Mouse (Mus musculus): ENCODE measurements at regions not wholly inside any gene's neighbourhood (a gene's known extent, or its start where the extent isn't known, plus 50 kb on each side); places are given as distances from the start of the nearest gene placed in this dataset.
A peak's percentile ranks its signal among the peaks of the same experiment; 100 is the strongest.

- intact Hi-C loops (cut with DNase I) = no loop called here
- DNase-seq = no peak
- Histone ChIP-seq H3K27ac (no peak overlapping the region), H3K4me3 (no peak overlapping the region)
- no peak for TF ChIP-seq CTCF (IDR thresholded peaks at IDR 0.05)
Observed at GRCm38 (mm10) chr3:149410518-149410917, 420.2 kb upstream of the Adgrl2 start.

- Histone ChIP-seq H3K27ac (no peak overlapping the region), H3K4me3 (no peak overlapping the region)
- DNase-seq = no peak
- intact Hi-C loops (cut with DNase I) = no loop called here
- TF ChIP-seq CTCF (IDR thresholded peaks at IDR 0.05) = no peak
Observed at GRCm38 (mm10) chr3:149408858-149409257, 418.5 kb upstream of the Adgrl2 start.

GRCm38 (mm10) chr3:149405872-149406271 lies 415.5 kb upstream of the Adgrl2 start:
- DNase-seq = no peak
- no peak for TF ChIP-seq CTCF (IDR thresholded peaks at IDR 0.05)
- intact Hi-C loops (cut with DNase I) = no loop called here
- Histone ChIP-seq H3K27ac (no peak overlapping the region), H3K4me3 (no peak overlapping the region)

GRCm38 (mm10) chr3:149404691-149405090 lies 414.3 kb upstream of the Adgrl2 start:
- Histone ChIP-seq H3K27ac (no peak overlapping the region), H3K4me3 (no peak overlapping the region)
- no peak for TF ChIP-seq CTCF (IDR thresholded peaks at IDR 0.05)
- intact Hi-C loops (cut with DNase I) = no loop called here
- DNase-seq = no peak

GRCm38 (mm10) chr3:149402496-149402895 lies 412.1 kb upstream of the Adgrl2 start:
- Histone ChIP-seq H3K27ac (no peak overlapping the region), H3K4me3 (no peak overlapping the region)
- DNase-seq = no peak
- no peak for TF ChIP-seq CTCF (IDR thresholded peaks at IDR 0.05)
- intact Hi-C loops (cut with DNase I) = no loop called here

- H3K27ac ChIP-seq = no peak overlapping the region
- intact Hi-C loops (cut with DNase I) = no loop called here
- DNase-seq = no peak
- H3K4me3 ChIP-seq = no peak overlapping the region
- no peak for TF ChIP-seq CTCF (IDR thresholded peaks at IDR 0.05)
Observed at GRCm38 (mm10) chr3:149395082-149395481, 404.7 kb upstream of the Adgrl2 start.

- Histone ChIP-seq H3K4me3 (no peak overlapping the region), H3K27ac (no peak overlapping the region)
- no peak for TF ChIP-seq CTCF (IDR thresholded peaks at IDR 0.05)
- intact Hi-C loops (cut with DNase I) = no loop called here
- DNase-seq = no peak
Observed at GRCm38 (mm10) chr3:149393317-149394172, 403.2 kb upstream of the Adgrl2 start.

- intact Hi-C loops (cut with DNase I) = no loop called here
- Histone ChIP-seq H3K4me3 (no peak overlapping the region), H3K27ac (no peak overlapping the region)
- TF ChIP-seq CTCF (IDR thresholded peaks at IDR 0.05) = no peak
- DNase-seq = no peak
Observed at GRCm38 (mm10) chr3:149392164-149392563, 401.8 kb upstream of the Adgrl2 start.

GRCm38 (mm10) chr3:149387537-149387936 lies 397.2 kb upstream of the Adgrl2 start:
- no peak overlapping the region for H3K27ac ChIP-seq
- intact Hi-C loops (cut with DNase I) = no loop called here
- no peak for DNase-seq
- TF ChIP-seq CTCF (IDR thresholded peaks at IDR 0.05) = no peak
- H3K4me3 ChIP-seq = no peak overlapping the region

GRCm38 (mm10) chr3:149386027-149386426 lies 395.7 kb upstream of the Adgrl2 start:
- H3K27ac ChIP-seq = no peak overlapping the region
- no peak overlapping the region for H3K4me3 ChIP-seq
- intact Hi-C loops (cut with DNase I) = no loop called here
- no peak for DNase-seq
- no peak for TF ChIP-seq CTCF (IDR thresholded peaks at IDR 0.05)

GRCm38 (mm10) chr3:149385336-149385735 lies 395.0 kb upstream of the Adgrl2 start:
- Histone ChIP-seq H3K27ac (no peak overlapping the region), H3K4me3 (no peak overlapping the region)
- TF ChIP-seq CTCF (IDR thresholded peaks at IDR 0.05) = no peak
- intact Hi-C loops (cut with DNase I) = no loop called here
- no peak for DNase-seq

GRCm38 (mm10) chr3:149381559-149382245 lies 391.3 kb upstream of the Adgrl2 start:
- H3K27ac ChIP-seq = no peak overlapping the region
- DNase-seq = peak; percentile 25
- intact Hi-C loops (cut with DNase I) = no loop called here

GRCm38 (mm10) chr3:149381051-149381450 lies 390.7 kb upstream of the Adgrl2 start:
- H3K4me3 ChIP-seq = no peak overlapping the region
- no peak for DNase-seq
- no peak for TF ChIP-seq CTCF (IDR thresholded peaks at IDR 0.05)
- H3K27ac ChIP-seq = no peak overlapping the region
- intact Hi-C loops (cut with DNase I) = no loop called here

More at GRCm38 (mm10) chr3:149381559-149382245, 391.3 kb upstream of the Adgrl2 start:
- 0 out of 2 replicates have a peak overlapping the region, but pooled peaks have one; percentile 9 for H3K4me3 ChIP-seq
- TF ChIP-seq CTCF (IDR thresholded peaks at IDR 0.05) = no peak

Data from gastrocnemius, adult 2 months (tissue).